Mouse (Mus musculus): ENCODE data around the gene Zfp982. TPM values are rescaled to one million over a fixed set of nuclear protein-coding genes. Genes with fewer than 3 reads are reported as not detected.
"Not testable (repeated sequence)": the region's sequence is repeated elsewhere in the genome, so short reads cannot be mapped to it uniquely, and the experiment has no call there.

Gene Zfp982
- total RNA-seq, 4 experiments from 2014 or later, result 2.5 to 5.7 (median 3.6) TPM

GRCm38 (mm10) chr4:147558011-147558410 lies 65.8 kb downstream of the Zfp982 start:
- DNase-seq (ENCODE audit: low spot score in 2 of 2), result not testable (repeated sequence)

- not testable (repeated sequence) for DNase-seq (ENCODE audit: low spot score in 2 of 2)
These were observed 66.9 kb downstream of the Zfp982 start for GRCm38 (mm10) chr4:147559096-147559495.

Other genes with a start within 250 kb of the Zfp982 start
- gene Zfp988, start 186.7 kb upstream of the Zfp982 start, total RNA-seq (2022), result under 1 TPM in 3 of 4 experiments, not detected in 1; 0.17 to 0.35 (median 0.30) TPM
- under 1 TPM in 1 of 4 experiments, not detected in 3; 0.37 TPM for gene Zfp978, start 131.1 kb upstream of the Zfp982 start, total RNA-seq (2022)
- gene Gm16503, start 47.8 kb downstream of the Zfp982 start, total RNA-seq (2022), result under 1 TPM; 0.39 to 0.85 (median 0.54) TPM
- not detected for gene Zfp985, start 60.9 kb downstream of the Zfp982 start, total RNA-seq (2022)
- gene Zfp979, start 150.1 kb downstream of the Zfp982 start, total RNA-seq (2022), result under 1 TPM; 0.14 to 0.53 (median 0.47) TPM
- gene Zfp534, start 210.1 kb downstream of the Zfp982 start, total RNA-seq (2022), result not detected

Measured in left cerebral cortex, adult 8-10 months (tissue).